Mouse (Mus musculus) limb, embryonic 10.5 days (tissue): Measurements from ENCODE around the gene Tcte2. TPM values are rescaled to one million over a fixed set of nuclear protein-coding genes. Genes with fewer than 3 reads are reported as not detected.

Experiments used
- DNase-seq: peaks from one replicate; pipeline ENCODE4 v3.0.0-alpha.2; 2017; ENCODE audit warnings: low spot score
- H3K27ac ChIP-seq: fragments of 300-500 bp; sonication (generic); 2 replicates; pipeline ENCODE4 v1.5.1; 2016; ENCODE audit warnings: mild to moderate bottlenecking
- H3K27me3 ChIP-seq: fragments of 300-500 bp; sonication (generic); 2 replicates; pipeline ENCODE4 v1.6.1; 2016; ENCODE audit warnings: low read depth, mild to moderate bottlenecking; ENCODE audit not compliant: poor library complexity, severe bottlenecking
- H3K36me3 ChIP-seq: fragments of 300-500 bp; sonication (generic); 2 replicates; pipeline ENCODE4 v1.6.1; 2016; ENCODE audit warnings: mild to moderate bottlenecking, moderate library complexity
- H3K4me1 ChIP-seq: fragments of 300-500 bp; sonication (generic); 2 replicates; pipeline ENCODE4 v1.6.1; 2016
- H3K4me3 ChIP-seq: fragments of 300-500 bp; sonication (generic); 2 replicates; pipeline ENCODE4 v1.5.1; 2016; ENCODE audit warnings: mild to moderate bottlenecking, moderate library complexity
- H3K9me3 ChIP-seq: fragments of 300-500 bp; sonication (generic); replicated peaks from 2 replicates; pipeline ENCODE4 v1.6.1; 2016; ENCODE audit warnings: mild to moderate bottlenecking
- WGBS: fragments of 180-500 bp; shearing (Covaris S2); methylation state at CpG from one replicate; pipeline ENCODE4 v1.1.7; 2016; 5-methylcytosine and 5-hydroxymethylcytosine counted together
- polyA plus RNA-seq: library from polyadenylated mRNA; unstranded; fragments of >200 nt; fragmentation: Nextera tagmentation; extraction: Ambion mirVana; gene quantifications from 2 replicates; pipeline ENCODE4 v1.2.1, GENCODE M21; 2016

Tcte2 gene
- polyA plus RNA-seq, 1 experiment from 2014 or later, result 3.3 TPM

GRCm38 (mm10) chr17:13711173-13711572, 50.5 kb downstream of the Tcte2 start:
- WGBS, result 78% methylated on average over 5 of the region's 5 CpGs
- no peaks in the 10 kb centered on the region for H3K36me3 ChIP-seq
- no peaks in the 10 kb centered on the region for H3K27me3 ChIP-seq
- H3K4me3 ChIP-seq, result no peak overlapping the region
- no peak for DNase-seq
- H3K4me1 ChIP-seq, result no peaks in the 10 kb centered on the region
- no peaks in the 10 kb centered on the region for H3K9me3 ChIP-seq
- H3K27ac ChIP-seq, result no peak overlapping the region

GRCm38 (mm10) chr17:13705481-13705921, 56.1 kb downstream of the Tcte2 start:
- no peak for DNase-seq
- Histone ChIP-seq H3K27ac (no peak overlapping the region), H3K9me3 (no peaks in the 10 kb centered on the region), H3K4me3 (no peak overlapping the region), H3K27me3 (no peaks in the 10 kb centered on the region), H3K36me3 (no peaks in the 10 kb centered on the region), H3K4me1 (peaks cover 18% of the 10 kb centered on the region)
- WGBS, result 62% methylated on average over 4 of the region's 4 CpGs

DNA sequence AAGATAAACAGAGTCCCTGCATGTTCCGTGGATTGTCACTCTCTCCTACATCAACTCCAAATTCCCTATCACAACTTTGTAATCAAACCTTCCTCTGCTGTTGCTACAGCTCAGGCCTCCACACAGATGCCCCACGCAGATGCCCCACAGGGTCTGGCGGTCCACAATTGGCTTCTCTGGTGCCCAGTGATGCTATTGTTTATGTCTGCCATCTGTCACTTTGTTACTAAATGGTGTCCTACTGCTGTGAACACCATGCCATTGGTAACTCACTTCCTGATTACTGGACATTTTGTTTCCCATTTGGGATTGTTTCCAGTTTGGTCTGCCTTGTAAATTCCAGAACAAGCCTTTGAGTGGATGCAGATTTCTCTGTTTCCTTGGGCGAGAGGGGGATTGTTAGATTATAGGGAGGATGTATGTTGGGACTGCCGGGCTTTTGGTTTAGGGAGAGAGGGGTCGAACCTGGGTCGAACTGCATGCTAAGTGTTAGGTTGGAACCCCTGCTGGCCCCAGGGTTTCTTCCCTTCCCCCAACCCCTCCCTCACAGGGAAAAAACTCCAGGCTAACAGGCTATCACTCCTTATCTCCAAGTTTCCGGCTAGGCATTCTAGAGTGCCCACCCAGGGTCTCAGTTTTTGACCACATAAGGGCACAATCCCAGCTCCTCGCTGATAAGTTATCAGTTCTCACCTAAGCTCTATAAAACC, 57.9 kb downstream of the Tcte2 start:
- Histone ChIP-seq H3K27ac (no peak overlapping the region), H3K4me3 (no peak overlapping the region), H3K9me3 (no peaks in the 10 kb centered on the region), H3K36me3 (no peaks in the 10 kb centered on the region), H3K27me3 (no peaks in the 10 kb centered on the region), H3K4me1 (peaks cover 28% of the 10 kb centered on the region)
- no peak for DNase-seq
- WGBS, result 28% methylated on average over 9 of the region's 9 CpGs

GRCm38 (mm10) chr17:13700131-13701016, 61.3 kb downstream of the Tcte2 start:
- Histone ChIP-seq H3K4me3 (no peak overlapping the region), H3K36me3 (no peaks in the 10 kb centered on the region), H3K9me3 (no peaks in the 10 kb centered on the region), H3K27me3 (no peaks in the 10 kb centered on the region), H3K4me1 (peaks cover 27% of the 10 kb centered on the region), H3K27ac (peak overlapping the region; percentile 72)
- 18% methylated on average over 4 of the region's 4 CpGs for WGBS
- DNase-seq, result peak; percentile 63

DNA sequence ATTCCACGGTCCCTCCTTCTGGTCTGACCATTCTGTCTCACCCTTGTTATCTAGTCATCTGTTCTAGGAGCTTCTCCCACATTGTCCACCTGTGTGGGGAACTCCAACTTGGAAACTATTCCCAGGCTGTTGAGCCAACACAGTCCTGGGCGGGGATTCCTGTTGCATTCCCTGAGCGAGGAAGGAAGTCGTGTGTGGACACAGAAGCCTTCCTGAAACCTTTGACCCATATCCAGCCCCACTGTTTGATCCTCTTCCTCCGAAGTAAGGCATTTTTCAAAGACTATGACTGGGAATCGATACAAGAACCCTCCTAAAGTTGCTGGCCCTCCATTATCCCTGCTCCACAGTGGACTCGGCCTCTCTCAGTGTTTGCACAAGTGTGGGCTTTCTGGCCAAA, 61.9 kb downstream of the Tcte2 start:
- WGBS, result 65% methylated on average over 7 of the region's 7 CpGs
- H3K36me3 ChIP-seq, result no peaks in the 10 kb centered on the region
- DNase-seq, result no peak
- H3K4me3 ChIP-seq, result no peak overlapping the region
- H3K9me3 ChIP-seq, result no peaks in the 10 kb centered on the region
- peaks cover 26% of the 10 kb centered on the region for H3K4me1 ChIP-seq
- H3K27me3 ChIP-seq, result no peaks in the 10 kb centered on the region
- peak overlapping the region; percentile 72 for H3K27ac ChIP-seq

GRCm38 (mm10) chr17:13698194-13698593, 63.4 kb downstream of the Tcte2 start:
- no peaks in the 10 kb centered on the region for H3K27me3 ChIP-seq
- no peak for DNase-seq
- no peaks in the 10 kb centered on the region for H3K9me3 ChIP-seq
- no peak overlapping the region for H3K27ac ChIP-seq
- WGBS, result 91% methylated on average over 4 of the region's 4 CpGs
- no peaks in the 10 kb centered on the region for H3K36me3 ChIP-seq
- peaks cover 17% of the 10 kb centered on the region for H3K4me1 ChIP-seq
- H3K4me3 ChIP-seq, result no peak overlapping the region

- DNase-seq, result no peak
- Histone ChIP-seq H3K4me1 (peaks cover 17% of the 10 kb centered on the region), H3K4me3 (no peak overlapping the region), H3K27ac (no peak overlapping the region), H3K9me3 (no peaks in the 10 kb centered on the region), H3K27me3 (no peaks in the 10 kb centered on the region), H3K36me3 (no peaks in the 10 kb centered on the region)
- 92% methylated on average over 2 of the region's 2 CpGs for WGBS
Observed at GRCm38 (mm10) chr17:13697646-13698045, 64.0 kb downstream of the Tcte2 start.

DNA sequence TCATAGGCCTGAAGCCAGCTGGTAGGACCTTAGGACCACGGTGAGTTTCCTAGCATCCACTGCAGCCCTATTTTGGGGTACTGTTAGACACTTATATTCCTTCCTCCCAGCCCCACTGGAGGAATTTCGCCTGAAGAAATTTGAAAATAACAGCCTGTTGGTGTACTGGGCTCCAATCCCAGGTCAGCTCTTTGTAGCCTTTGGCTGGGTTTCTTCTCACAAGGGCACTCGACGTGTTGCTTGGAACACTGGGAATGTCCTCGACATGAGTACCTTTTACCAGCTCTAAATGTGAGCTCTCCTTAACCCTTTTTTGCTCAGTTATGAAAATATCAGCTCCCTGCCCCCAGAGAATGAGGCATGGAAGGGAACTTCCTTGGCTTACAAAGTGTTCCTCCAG, 65.7 kb downstream of the Tcte2 start:
- Histone ChIP-seq H3K36me3 (no peaks in the 10 kb centered on the region), H3K27ac (no peak overlapping the region), H3K9me3 (no peaks in the 10 kb centered on the region), H3K4me3 (no peak overlapping the region), H3K27me3 (no peaks in the 10 kb centered on the region), H3K4me1 (peaks cover 15% of the 10 kb centered on the region)
- 88% methylated on average over 5 of the region's 5 CpGs for WGBS
- no peak for DNase-seq

DNA sequence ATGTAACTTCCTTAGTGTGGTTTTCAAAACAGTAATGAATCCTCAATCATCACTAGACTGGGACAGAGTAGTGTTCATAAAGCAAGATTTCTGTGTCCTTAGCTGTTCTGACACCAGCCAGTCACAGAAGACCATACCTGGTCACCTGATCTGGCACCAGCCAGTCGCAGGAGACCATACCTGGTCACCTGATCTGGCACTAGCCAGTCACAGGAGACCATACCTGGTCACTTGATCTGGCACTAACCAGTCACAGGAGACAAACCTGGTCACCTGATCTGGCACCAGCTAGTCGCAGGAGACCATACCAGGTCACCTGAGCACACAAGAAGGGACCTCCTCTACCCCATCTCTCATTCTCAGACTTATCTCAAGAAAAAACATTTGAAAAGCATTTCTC, 66.4 kb downstream of the Tcte2 start:
- no peak overlapping the region for H3K4me3 ChIP-seq
- no peaks in the 10 kb centered on the region for H3K9me3 ChIP-seq
- peaks cover 8% of the 10 kb centered on the region for H3K4me1 ChIP-seq
- H3K36me3 ChIP-seq, result no peaks in the 10 kb centered on the region
- no peak overlapping the region for H3K27ac ChIP-seq
- no peaks in the 10 kb centered on the region for H3K27me3 ChIP-seq
- 92% methylated on average over 2 of the region's 2 CpGs for WGBS
- DNase-seq, result no peak

DNA sequence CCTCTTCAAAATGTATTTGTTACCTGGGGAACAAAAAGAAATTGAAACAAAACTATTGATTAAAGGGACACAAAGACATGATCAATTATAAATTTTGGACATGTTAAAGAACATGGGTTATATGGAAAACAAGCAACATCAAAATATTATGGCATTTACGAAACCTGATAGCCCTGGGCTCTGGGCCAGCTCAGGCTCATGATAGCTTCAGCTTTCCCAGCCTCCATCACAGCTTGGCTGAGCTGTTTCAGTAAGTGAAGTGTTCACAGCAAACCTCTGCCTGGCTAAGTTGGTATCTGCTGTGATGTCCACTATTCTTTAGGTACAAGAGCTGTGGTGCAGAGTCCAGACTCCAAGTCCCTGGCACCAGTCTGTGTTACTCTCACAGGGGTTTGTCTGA, 67.4 kb downstream of the Tcte2 start:
- Histone ChIP-seq H3K4me1 (no peaks in the 10 kb centered on the region), H3K27me3 (no peaks in the 10 kb centered on the region), H3K9me3 (no peaks in the 10 kb centered on the region), H3K4me3 (no peak overlapping the region), H3K36me3 (no peaks in the 10 kb centered on the region), H3K27ac (no peak overlapping the region)
- WGBS, result 86% methylated on average over 1 of the region's 1 CpGs
- no peak for DNase-seq

DNA sequence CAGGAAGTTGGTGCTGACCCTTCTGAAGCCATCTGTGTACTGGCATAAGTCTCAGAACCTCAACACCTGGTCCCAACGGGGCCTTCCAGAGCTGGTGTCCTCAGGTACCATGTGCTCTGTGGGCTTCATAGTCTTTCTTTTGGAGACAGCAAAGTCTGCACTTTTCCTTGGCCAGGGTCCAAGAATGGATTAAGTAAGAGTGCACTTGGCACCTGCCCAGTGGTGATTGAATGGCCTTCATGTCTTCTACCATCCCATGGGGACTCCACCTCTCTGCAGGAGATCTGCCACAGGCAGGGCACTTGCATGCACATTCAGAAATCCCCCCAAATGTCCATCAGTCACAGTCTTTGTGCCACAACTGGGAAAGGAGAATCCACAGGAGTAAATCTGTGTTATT, 74.0 kb downstream of the Tcte2 start:
- Histone ChIP-seq H3K27ac (no peak overlapping the region), H3K9me3 (no peaks in the 10 kb centered on the region), H3K4me3 (no peak overlapping the region), H3K36me3 (no peaks in the 10 kb centered on the region), H3K4me1 (peaks cover 21% of the 10 kb centered on the region), H3K27me3 (no peaks in the 10 kb centered on the region)
- no peak for DNase-seq
- 90% methylated on average over 1 of the region's 1 CpGs for WGBS

GRCm38 (mm10) chr17:13687086-13687485, 74.5 kb downstream of the Tcte2 start:
- WGBS, result 76% methylated on average over 4 of the region's 4 CpGs
- Histone ChIP-seq H3K27ac (no peak overlapping the region), H3K36me3 (no peaks in the 10 kb centered on the region)

DNA sequence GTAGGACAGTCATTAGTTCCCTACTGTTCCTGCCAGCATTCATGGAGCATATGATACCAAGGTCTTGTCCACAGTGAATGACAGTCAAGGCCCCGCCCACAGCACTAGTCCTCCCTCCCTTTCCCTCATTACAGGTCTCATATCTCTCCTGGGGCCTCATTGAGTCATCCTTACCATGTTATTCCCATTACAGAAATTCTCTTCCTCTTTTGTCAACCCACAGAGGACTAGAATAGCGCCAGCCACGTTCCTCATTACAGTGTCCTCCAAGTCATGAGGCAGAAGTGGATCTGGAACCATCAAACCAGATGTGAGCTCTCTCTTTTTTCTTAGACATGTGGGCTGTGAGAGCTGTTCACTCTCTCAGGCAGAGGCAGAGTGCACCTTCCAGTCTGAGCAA, 76.0 kb downstream of the Tcte2 start:
- H3K4me3 ChIP-seq, result no peak overlapping the region
- no peaks in the 10 kb centered on the region for H3K36me3 ChIP-seq
- H3K27ac ChIP-seq, result no peak overlapping the region
- no peak for DNase-seq
- 93% methylated on average over 3 of the region's 3 CpGs for WGBS
- no peaks in the 10 kb centered on the region for H3K9me3 ChIP-seq
- H3K27me3 ChIP-seq, result no peaks in the 10 kb centered on the region
- H3K4me1 ChIP-seq, result peaks cover 23% of the 10 kb centered on the region

More at GRCm38 (mm10) chr17:13687086-13687485, 74.5 kb downstream of the Tcte2 start:
- H3K4me1 ChIP-seq, result peaks cover 23% of the 10 kb centered on the region
- no peak overlapping the region for H3K4me3 ChIP-seq
- DNase-seq, result no peak
- H3K9me3 ChIP-seq, result no peaks in the 10 kb centered on the region
- H3K27me3 ChIP-seq, result no peaks in the 10 kb centered on the region
